Mouse (Mus musculus) megakaryocyte, embryonic 14.5 days (primary cell): ENCODE data around the gene Spata2l. TPM values are rescaled to one million over a fixed set of nuclear protein-coding genes. Genes with fewer than 3 reads are reported as not detected.
"Not testable (repeated sequence)": the region's sequence is repeated elsewhere in the genome, so short reads cannot be mapped to it uniquely, and the experiment has no call there.

Experiments used
- H3K27me3 ChIP-seq: replicated peaks from 2 replicates; pipeline ENCODE3; 2012; ENCODE audit warnings: inconsistent platforms
- H3K36me3 ChIP-seq: replicated peaks from 2 replicates; pipeline ENCODE3; 2012; ENCODE audit warnings: low read length, inconsistent platforms, mixed read lengths
- H3K4me1 ChIP-seq: 2 replicates; pipeline ENCODE4 v1.6.1; 2012; ENCODE audit warnings: inconsistent platforms
- H3K4me3 ChIP-seq: replicated peaks from 2 replicates; pipeline ENCODE3; 2012; ENCODE audit warnings: moderate library complexity, mild to moderate bottlenecking, inconsistent platforms
- H3K9me3 ChIP-seq: 2 replicates; pipeline ENCODE4 v1.6.1; 2012; ENCODE audit warnings: inconsistent platforms
- FLI1 ChIP-seq: IDR thresholded peaks from 2 replicates; pipeline ENCODE4 v1.6.1; 2012; ENCODE audit warnings: low read length, inconsistent platforms, mixed read lengths
- GATA1 ChIP-seq: IDR thresholded peaks from 3 replicates; pipeline ENCODE4 v1.6.1; 2012; ENCODE audit warnings: mixed read lengths, low read length, inconsistent platforms, borderline replicate concordance
- polyA plus RNA-seq: library from polyadenylated mRNA; stranded (reverse); fragments of >175 nt; gene quantifications from 2 replicates; pipeline ENCODE4 v1.2.3, GENCODE M21; 2012; ENCODE audit warnings: low replicate concordance; ENCODE audit not compliant: insufficient read depth

Gene Spata2l
- polyA plus RNA-seq = 5.3 and 6.1 TPM in 2 replicates

DNA sequence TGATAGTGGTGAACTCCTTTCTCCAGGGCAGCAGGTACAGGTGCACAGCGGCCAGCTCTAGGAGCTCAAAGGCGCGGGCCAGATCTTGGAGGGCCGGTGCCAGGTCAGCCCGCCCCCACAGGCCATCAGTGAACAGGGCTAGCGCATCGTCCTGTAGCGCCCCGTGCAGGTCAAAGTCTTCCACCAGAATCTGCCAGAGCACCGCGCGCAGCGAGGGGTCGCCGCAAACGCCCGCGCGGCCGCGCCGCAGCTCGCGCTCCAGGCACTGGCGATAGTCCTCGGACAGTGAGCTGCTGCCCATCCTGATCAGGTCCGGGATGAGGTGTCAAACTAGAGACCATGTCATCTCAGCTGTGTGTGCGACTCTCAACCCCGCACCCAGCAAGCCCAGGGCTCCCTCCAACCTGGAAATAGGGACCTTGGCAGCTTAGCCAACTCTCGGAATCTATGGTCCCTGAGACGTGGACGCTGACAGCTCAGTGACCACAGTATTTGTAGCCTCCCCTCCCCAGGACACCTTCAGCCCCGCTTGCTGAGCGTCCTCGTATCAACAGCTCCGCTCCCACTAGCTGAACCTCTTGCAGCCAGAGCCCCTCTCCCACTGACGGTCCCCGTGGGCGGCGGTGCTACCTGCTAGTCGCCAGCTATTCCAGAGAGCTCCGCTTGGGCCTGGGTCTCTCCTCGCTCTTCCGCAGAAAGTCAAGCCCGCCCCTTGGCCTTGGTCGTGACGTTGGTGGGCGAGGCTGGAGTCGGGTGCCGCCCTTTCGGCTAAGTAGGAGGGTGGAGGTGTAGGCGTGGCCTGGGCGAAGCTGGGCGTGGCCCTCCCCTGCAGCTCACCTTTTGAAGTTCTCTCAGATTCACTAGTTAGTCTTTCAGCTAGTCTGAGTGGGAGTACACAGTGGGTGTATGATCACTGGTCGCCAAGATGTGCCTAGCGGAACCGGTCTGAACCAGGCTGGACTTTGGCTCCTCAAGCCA lies at the start of gene Spata2l:
Gene Spata2l (minus strand): TSS at position 714 of the 978 bp plus-strand sequence.
- no peak for TF ChIP-seq GATA1
- Histone ChIP-seq H3K4me3 (peak within 1 kb of the TSS; percentile 99), H3K36me3 (peaks cover 28% of the 10 kb centered on the region), H3K27me3 (peaks cover 33% of the 10 kb centered on the region), H3K9me3 (no peaks in the 10 kb centered on the region), H3K4me1 (peaks cover 22% of the 10 kb centered on the region)

DNA sequence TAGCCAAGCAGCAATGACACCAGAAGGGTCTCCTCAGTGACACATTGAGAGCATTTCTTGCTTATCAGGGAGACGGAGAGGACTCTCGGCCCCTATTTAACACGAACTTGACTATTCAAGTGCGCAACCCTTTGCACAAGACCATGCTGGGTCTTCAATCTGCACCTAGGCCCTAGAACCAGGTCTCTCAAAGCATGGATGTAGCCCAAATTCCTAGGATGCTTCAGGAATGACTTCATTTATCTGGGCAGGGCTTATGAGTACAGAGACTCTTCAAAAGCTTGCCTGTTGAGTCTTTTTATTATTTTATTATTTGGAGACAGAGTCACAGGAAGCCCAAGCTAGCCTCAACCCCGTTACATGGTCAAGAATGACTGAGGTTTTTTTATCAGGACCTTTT lies 48.5 kb upstream of the Spata2l start:
- no peaks in the 10 kb centered on the region for H3K9me3 ChIP-seq
- peaks cover 8% of the 10 kb centered on the region; the same call in 1 of the 2 replicates for H3K4me1 ChIP-seq
- no peak for TF ChIP-seq FLI1
- TF ChIP-seq GATA1 = no peak
- H3K36me3 ChIP-seq = peaks cover 78% of the 10 kb centered on the region
- H3K27me3 ChIP-seq = no peaks in the 10 kb centered on the region
- H3K4me3 ChIP-seq = no peak overlapping the region

DNA sequence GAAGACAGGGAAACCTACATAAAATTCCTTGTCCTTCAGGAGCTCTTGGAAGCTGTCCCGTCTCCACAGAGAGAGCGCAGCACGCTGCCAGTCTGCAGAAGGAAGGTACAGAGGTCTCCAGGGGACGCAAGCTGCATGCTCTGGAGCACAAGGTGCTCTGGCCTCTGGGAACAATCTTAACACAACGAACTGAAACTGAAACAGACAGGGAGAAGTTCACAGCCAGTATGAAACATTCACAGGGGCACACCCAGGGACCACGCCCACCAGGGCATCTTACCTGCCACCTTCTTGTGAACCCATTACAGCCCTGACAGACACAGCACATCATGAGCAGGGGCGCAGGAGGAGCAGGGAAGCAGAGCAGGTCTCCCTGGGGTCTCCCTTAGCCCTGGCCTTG lies 48.0 kb upstream of the Spata2l start:
- Histone ChIP-seq H3K27me3 (no peaks in the 10 kb centered on the region), H3K4me3 (no peak overlapping the region), H3K36me3 (peaks cover 76% of the 10 kb centered on the region), H3K4me1 (peaks cover 8% of the 10 kb centered on the region; the same call in 1 of the 2 replicates), H3K9me3 (no peaks in the 10 kb centered on the region)
- TF ChIP-seq GATA1 (no peak), FLI1 (no peak)

DNA sequence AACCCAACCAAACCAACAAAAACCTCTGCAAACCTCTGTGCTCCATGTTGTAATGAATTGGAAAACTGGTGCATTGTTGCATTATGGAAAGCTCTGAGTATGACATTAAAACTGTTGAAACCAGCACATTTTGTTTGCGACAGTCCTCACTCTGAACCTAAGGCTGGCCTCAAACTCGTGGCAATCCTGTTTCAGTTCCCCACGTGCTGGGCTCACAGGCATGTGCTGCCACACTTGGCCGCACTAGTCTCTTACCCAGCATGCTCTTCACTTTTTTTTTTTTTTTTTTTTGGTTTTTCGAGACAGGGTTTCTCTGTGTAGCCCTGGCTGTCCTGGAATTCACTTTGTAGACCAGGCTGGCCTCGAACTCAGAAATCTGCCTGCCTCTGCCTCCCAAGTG lies 47.0 kb upstream of the Spata2l start:
- not testable (repeated sequence) for H3K27me3 ChIP-seq, H3K4me3 ChIP-seq, H3K9me3 ChIP-seq
- H3K4me1 ChIP-seq = peaks cover 12% of the 10 kb centered on the region; the same call in 1 of the 2 replicates
- peaks cover 75% of the 10 kb centered on the region for H3K36me3 ChIP-seq

DNA sequence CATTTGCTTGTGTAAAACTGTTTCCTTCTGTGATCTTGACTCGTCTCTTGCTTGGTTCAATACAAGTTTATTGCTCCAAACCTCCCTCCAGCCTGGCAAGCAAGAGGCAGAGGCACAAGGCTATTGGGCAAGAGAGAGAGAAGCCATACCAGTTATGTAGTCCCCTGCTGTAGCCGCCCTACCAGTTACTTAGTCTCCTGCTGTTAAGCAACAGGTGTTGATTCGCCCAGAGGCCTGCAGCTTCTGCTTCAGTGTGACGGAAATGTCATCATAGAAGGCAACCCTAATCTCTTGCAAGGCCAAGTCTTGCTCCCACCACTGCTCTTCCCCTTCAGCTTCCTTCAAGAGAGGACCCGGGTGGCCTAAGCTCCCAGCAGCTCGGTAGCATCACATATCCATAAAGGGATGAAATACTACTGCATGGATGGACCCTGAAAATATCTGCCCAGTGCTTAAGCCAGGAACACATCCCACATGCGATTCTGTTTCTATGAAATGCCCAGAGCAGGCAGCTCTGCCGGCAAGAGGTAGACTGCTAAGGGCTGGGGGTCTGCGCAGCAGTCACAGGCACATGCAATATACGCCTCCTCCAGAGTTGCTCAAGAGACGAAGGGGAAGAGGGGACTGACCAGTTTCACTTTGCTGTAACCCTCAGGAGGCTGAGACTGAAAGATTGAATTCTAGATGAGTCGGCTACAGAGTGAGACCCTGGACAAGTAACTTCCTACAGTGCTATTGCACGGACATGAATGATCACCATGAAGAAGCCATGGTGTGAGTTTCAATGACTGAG lies 44.5 kb upstream of the Spata2l start:
- peaks cover 70% of the 10 kb centered on the region for H3K36me3 ChIP-seq

DNA sequence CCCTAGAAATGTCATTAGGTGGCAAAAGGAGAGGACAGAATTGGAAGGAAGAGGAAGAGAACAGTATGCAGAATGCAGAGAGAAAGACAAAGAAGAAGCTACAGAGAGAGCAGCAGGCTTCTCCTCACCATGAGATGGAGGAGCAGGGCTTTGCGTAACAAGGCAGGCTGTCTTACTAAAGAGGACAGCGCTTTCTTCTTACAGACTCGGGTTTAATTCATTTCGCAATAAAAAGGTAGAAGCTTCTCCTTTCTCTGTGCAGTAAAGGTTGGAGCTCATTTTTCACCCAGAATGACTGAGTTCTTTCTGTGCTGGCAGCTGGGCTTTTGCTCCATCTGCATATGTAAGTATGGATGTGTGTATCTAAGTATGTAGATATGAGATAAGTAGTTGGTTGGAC lies 43.8 kb upstream of the Spata2l start:
- Histone ChIP-seq H3K27me3 (no peaks in the 10 kb centered on the region), H3K36me3 (peaks cover 75% of the 10 kb centered on the region), H3K4me1 (peaks cover 8% of the 10 kb centered on the region; the same call in 1 of the 2 replicates), H3K4me3 (no peak overlapping the region), H3K9me3 (no peaks in the 10 kb centered on the region)
- TF ChIP-seq FLI1 (no peak), GATA1 (no peak)

More for the DNA sequence above, 44.5 kb upstream of the Spata2l start:
- H3K27me3 ChIP-seq = no peaks in the 10 kb centered on the region
- no peaks in the 10 kb centered on the region for H3K9me3 ChIP-seq
- peak overlapping the region; percentile 20 for H3K4me3 ChIP-seq
- peaks cover 8% of the 10 kb centered on the region; the same call in 1 of the 2 replicates for H3K4me1 ChIP-seq
- TF ChIP-seq FLI1 (no peak), GATA1 (no peak)

DNA sequence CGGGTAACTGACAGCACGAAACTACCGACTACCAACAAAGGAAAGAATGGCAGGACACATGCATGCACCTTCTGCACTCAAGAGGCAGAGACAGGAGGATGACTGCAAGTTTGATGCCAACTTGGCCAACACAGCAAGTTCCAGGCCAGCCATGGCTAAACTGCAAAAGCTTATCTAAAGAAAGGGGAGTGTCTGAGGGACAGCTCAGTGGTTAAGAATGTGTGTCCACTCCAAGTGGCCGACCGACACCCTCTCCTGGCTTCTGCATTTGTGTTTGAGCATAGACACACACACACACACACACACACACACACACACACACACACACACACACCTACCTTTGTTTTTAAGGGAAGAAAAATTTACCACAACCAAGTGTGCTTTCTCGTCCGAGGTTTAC lies 42.4 kb upstream of the Spata2l start:
- no peak overlapping the region for H3K4me3 ChIP-seq
- no peaks in the 10 kb centered on the region for H3K9me3 ChIP-seq
- TF ChIP-seq GATA1 (no peak), FLI1 (no peak)
- peaks cover 4% of the 10 kb centered on the region; the same call in 1 of the 2 replicates for H3K4me1 ChIP-seq
- peaks cover 83% of the 10 kb centered on the region for H3K36me3 ChIP-seq
- H3K27me3 ChIP-seq = no peaks in the 10 kb centered on the region

DNA sequence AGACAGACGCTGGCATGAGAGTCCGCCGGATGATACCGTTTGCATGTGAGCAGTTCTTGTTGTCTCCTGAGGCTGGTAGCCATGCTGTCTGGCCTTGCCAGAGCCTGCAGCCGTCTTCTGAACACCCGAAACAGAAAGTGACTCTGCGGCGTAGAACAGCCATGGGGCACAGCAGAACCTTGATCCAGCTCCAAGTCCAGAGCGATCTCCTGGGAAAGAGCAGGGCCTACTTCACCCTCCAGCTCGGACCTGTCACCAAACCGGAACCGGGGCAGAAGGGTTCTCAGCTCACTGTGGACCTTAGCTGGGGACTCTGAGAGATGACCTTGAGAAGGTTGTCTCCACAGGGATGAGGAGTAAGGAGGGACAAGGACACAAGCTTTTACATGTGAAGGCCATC lies 39.1 kb upstream of the Spata2l start:
- Histone ChIP-seq H3K4me1 (peaks cover 12% of the 10 kb centered on the region), H3K36me3 (peaks cover 87% of the 10 kb centered on the region)

DNA sequence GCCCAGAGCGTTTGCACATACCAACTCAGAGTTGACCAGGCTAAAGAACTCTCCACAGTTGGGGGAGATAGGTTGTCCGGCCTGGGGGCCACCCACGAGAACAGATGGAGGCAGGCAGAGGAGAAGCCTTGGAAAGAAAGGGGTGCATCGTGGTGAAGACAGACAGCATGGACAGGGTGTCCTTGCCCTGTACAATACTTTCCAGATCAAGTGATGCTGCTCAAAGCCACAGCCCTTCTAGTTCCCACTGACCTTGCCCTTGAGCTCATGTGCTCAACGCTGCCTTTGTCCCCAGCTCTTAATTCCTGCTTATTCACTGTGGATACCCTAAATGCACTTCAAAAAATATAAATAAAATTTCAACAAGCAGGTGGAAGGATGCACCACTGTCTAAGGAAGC lies 38.4 kb upstream of the Spata2l start:
- Histone ChIP-seq H3K36me3 (peaks cover 88% of the 10 kb centered on the region), H3K4me3 (no peak overlapping the region)
- no peak for TF ChIP-seq GATA1
- no peak for TF ChIP-seq FLI1

More for the DNA sequence above, 39.1 kb upstream of the Spata2l start:
- Histone ChIP-seq H3K9me3 (no peaks in the 10 kb centered on the region), H3K4me3 (no peak overlapping the region), H3K27me3 (no peaks in the 10 kb centered on the region)
- TF ChIP-seq FLI1 (no peak), GATA1 (no peak)

DNA sequence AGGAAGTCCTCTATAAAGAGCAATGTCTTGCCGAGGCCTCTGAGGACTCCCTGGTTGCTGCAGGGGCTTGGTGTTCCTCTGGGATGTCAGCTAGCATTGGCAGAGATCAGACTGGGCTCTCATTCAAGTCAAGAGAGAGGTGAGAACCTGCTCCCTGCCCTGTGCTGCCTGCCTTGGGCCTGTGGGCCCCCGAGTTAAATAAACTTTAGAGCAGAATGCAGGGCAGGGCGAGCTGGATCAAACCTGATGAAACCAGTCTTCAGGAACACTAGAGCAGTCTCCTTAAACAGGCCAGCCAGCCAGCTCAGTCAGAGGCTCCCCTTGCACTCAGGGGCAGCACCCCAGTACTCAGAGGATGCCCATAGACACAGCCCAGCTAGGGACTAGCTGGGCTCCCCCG lies 35.9 kb upstream of the Spata2l start:
- Histone ChIP-seq H3K27me3 (no peaks in the 10 kb centered on the region), H3K36me3 (peaks cover 95% of the 10 kb centered on the region), H3K9me3 (no peaks in the 10 kb centered on the region), H3K4me3 (no peak overlapping the region), H3K4me1 (peaks cover 8% of the 10 kb centered on the region)
- TF ChIP-seq GATA1 = no peak
- no peak for TF ChIP-seq FLI1

More for the DNA sequence above, 38.4 kb upstream of the Spata2l start:
- no peaks in the 10 kb centered on the region for H3K9me3 ChIP-seq
- H3K27me3 ChIP-seq = no peaks in the 10 kb centered on the region
- peaks cover 12% of the 10 kb centered on the region for H3K4me1 ChIP-seq
